Mouse (Mus musculus): Measurements from ENCODE around the gene Bag2. TPM values are rescaled to one million over a fixed set of nuclear protein-coding genes. Genes with fewer than 3 reads are reported as not detected.
"Not testable (repeated sequence)": the region's sequence is repeated elsewhere in the genome, so short reads cannot be mapped to it uniquely, and the experiment has no call there.

The Bag2 gene
- polyA plus RNA-seq, 1 experiment: 14.6 TPM

GRCm38 (mm10) chr1:33756258-33757032 is 1.1 kb downstream of the Bag2 start:
- no peaks in the 10 kb centered on the region for H3K9me3 ChIP-seq (replicated peaks; ENCODE audit: control insufficient read depth, insufficient read depth, low read length, poor library complexity, severe bottlenecking)
- no peaks in the 10 kb centered on the region for H3K27me3 ChIP-seq (ENCODE audit: control insufficient read depth, insufficient read depth, low read length, poor library complexity, severe bottlenecking)
- TF ChIP-seq CTCF (IDR thresholded peaks at IDR 0.05; ENCODE audit: low read depth, low read length) (no peak), POLR2A (IDR thresholded peaks at IDR 0.05; ENCODE audit: insufficient read depth, low read length) (no peak), EP300 (IDR thresholded peaks at IDR 0.05; ENCODE audit: insufficient read depth, low read depth, low read length) (no peak)
- peak overlapping the region; percentile 68; the same call in 1 of the 2 replicates for H3K9ac ChIP-seq (ENCODE audit: low read depth, poor library complexity, severe bottlenecking)
- peaks cover 2% of the 10 kb centered on the region for H3K4me1 ChIP-seq (ENCODE audit: control insufficient read depth, insufficient read depth, low read length)
- H3K27ac ChIP-seq (ENCODE audit: insufficient read depth, low read length): no peak overlapping the region
- peak overlapping the region; percentile 65; the same call in 1 of the 2 replicates for H3K4me3 ChIP-seq (ENCODE audit: low read depth, low read length)
- H3K36me3 ChIP-seq (ENCODE audit: control insufficient read depth, insufficient read depth, low read length, poor library complexity, severe bottlenecking): no peaks in the 10 kb centered on the region

- no peaks in the 10 kb centered on the region for H3K36me3 ChIP-seq (ENCODE audit: control insufficient read depth, insufficient read depth, low read length, poor library complexity, severe bottlenecking)
- no peaks in the 10 kb centered on the region for H3K27me3 ChIP-seq (ENCODE audit: control insufficient read depth, insufficient read depth, low read length, poor library complexity, severe bottlenecking)
- H3K27ac ChIP-seq (ENCODE audit: insufficient read depth, low read length): no peak overlapping the region
- H3K4me3 ChIP-seq (ENCODE audit: low read depth, low read length): no peak overlapping the region
- no peak overlapping the region for H3K9ac ChIP-seq (ENCODE audit: low read depth, poor library complexity, severe bottlenecking)
- peaks cover 2% of the 10 kb centered on the region for H3K4me1 ChIP-seq (ENCODE audit: control insufficient read depth, insufficient read depth, low read length)
- no peaks in the 10 kb centered on the region for H3K9me3 ChIP-seq (replicated peaks; ENCODE audit: control insufficient read depth, insufficient read depth, low read length, poor library complexity, severe bottlenecking)
- TF ChIP-seq POLR2A (IDR thresholded peaks at IDR 0.05; ENCODE audit: insufficient read depth, low read length) (no peak), CTCF (IDR thresholded peaks at IDR 0.05; ENCODE audit: low read depth, low read length) (no peak), EP300 (IDR thresholded peaks at IDR 0.05; ENCODE audit: insufficient read depth, low read depth, low read length) (no peak)
Observed at GRCm38 (mm10) chr1:33755799-33756198, 1.8 kb downstream of the Bag2 start.

GRCm38 (mm10) chr1:33754965-33755735 is 2.4 kb downstream of the Bag2 start:
- no peak overlapping the region for H3K27ac ChIP-seq (ENCODE audit: insufficient read depth, low read length)
- no peak overlapping the region for H3K4me3 ChIP-seq (ENCODE audit: low read depth, low read length)
- H3K9ac ChIP-seq (ENCODE audit: low read depth, poor library complexity, severe bottlenecking): no peak overlapping the region
- peaks cover 2% of the 10 kb centered on the region for H3K4me1 ChIP-seq (ENCODE audit: control insufficient read depth, insufficient read depth, low read length)
- TF ChIP-seq CTCF (IDR thresholded peaks at IDR 0.05; ENCODE audit: low read depth, low read length) (no peak), POLR2A (IDR thresholded peaks at IDR 0.05; ENCODE audit: insufficient read depth, low read length) (no peak), EP300 (IDR thresholded peaks at IDR 0.05; ENCODE audit: insufficient read depth, low read depth, low read length) (no peak)
- no peaks in the 10 kb centered on the region for H3K9me3 ChIP-seq (replicated peaks; ENCODE audit: control insufficient read depth, insufficient read depth, low read length, poor library complexity, severe bottlenecking)
- H3K36me3 ChIP-seq (ENCODE audit: control insufficient read depth, insufficient read depth, low read length, poor library complexity, severe bottlenecking): no peaks in the 10 kb centered on the region
- no peaks in the 10 kb centered on the region for H3K27me3 ChIP-seq (ENCODE audit: control insufficient read depth, insufficient read depth, low read length, poor library complexity, severe bottlenecking)

- Histone ChIP-seq H3K36me3 (ENCODE audit: control insufficient read depth, insufficient read depth, low read length, poor library complexity, severe bottlenecking) (no peaks in the 10 kb centered on the region), H3K4me3 (ENCODE audit: low read depth, low read length) (no peak overlapping the region), H3K27me3 (ENCODE audit: control insufficient read depth, insufficient read depth, low read length, poor library complexity, severe bottlenecking) (no peaks in the 10 kb centered on the region), H3K9me3 (replicated peaks; ENCODE audit: control insufficient read depth, insufficient read depth, low read length, poor library complexity, severe bottlenecking) (no peaks in the 10 kb centered on the region), H3K9ac (ENCODE audit: low read depth, poor library complexity, severe bottlenecking) (no peak overlapping the region), H3K4me1 (ENCODE audit: control insufficient read depth, insufficient read depth, low read length) (peaks cover 2% of the 10 kb centered on the region), H3K27ac (ENCODE audit: insufficient read depth, low read length) (no peak overlapping the region)
- TF ChIP-seq POLR2A (IDR thresholded peaks at IDR 0.05; ENCODE audit: insufficient read depth, low read length) (no peak), CTCF (IDR thresholded peaks at IDR 0.05; ENCODE audit: low read depth, low read length) (no peak), EP300 (IDR thresholded peaks at IDR 0.05; ENCODE audit: insufficient read depth, low read depth, low read length) (no peak)
Observed at GRCm38 (mm10) chr1:33754089-33754488, 3.5 kb downstream of the Bag2 start.

- no peak overlapping the region for H3K9ac ChIP-seq (ENCODE audit: low read depth, poor library complexity, severe bottlenecking)
- H3K36me3 ChIP-seq (ENCODE audit: control insufficient read depth, insufficient read depth, low read length, poor library complexity, severe bottlenecking): no peaks in the 10 kb centered on the region
- H3K4me3 ChIP-seq (ENCODE audit: low read depth, low read length): no peak overlapping the region
- TF ChIP-seq POLR2A (IDR thresholded peaks at IDR 0.05; ENCODE audit: insufficient read depth, low read length): no peak
- peaks cover 2% of the 10 kb centered on the region for H3K4me1 ChIP-seq (ENCODE audit: control insufficient read depth, insufficient read depth, low read length)
- H3K27me3 ChIP-seq (ENCODE audit: control insufficient read depth, insufficient read depth, low read length, poor library complexity, severe bottlenecking): no peaks in the 10 kb centered on the region
- no peak overlapping the region for H3K27ac ChIP-seq (ENCODE audit: insufficient read depth, low read length)
- H3K9me3 ChIP-seq (replicated peaks; ENCODE audit: control insufficient read depth, insufficient read depth, low read length, poor library complexity, severe bottlenecking): no peaks in the 10 kb centered on the region
Observed at GRCm38 (mm10) chr1:33751283-33751682, 6.3 kb downstream of the Bag2 start.

- not testable (repeated sequence) for H3K4me3 ChIP-seq (ENCODE audit: low read depth, low read length); H3K4me1 ChIP-seq (ENCODE audit: control insufficient read depth, insufficient read depth, low read length); H3K9me3 ChIP-seq (replicated peaks; ENCODE audit: control insufficient read depth, insufficient read depth, low read length, poor library complexity, severe bottlenecking); H3K27me3 ChIP-seq (ENCODE audit: control insufficient read depth, insufficient read depth, low read length, poor library complexity, severe bottlenecking); H3K9ac ChIP-seq (ENCODE audit: low read depth, poor library complexity, severe bottlenecking); H3K36me3 ChIP-seq (ENCODE audit: control insufficient read depth, insufficient read depth, low read length, poor library complexity, severe bottlenecking); H3K27ac ChIP-seq (ENCODE audit: insufficient read depth, low read length)
Observed at GRCm38 (mm10) chr1:33749709-33750108, 7.9 kb downstream of the Bag2 start.
